Mouse (Mus musculus): Measurements from ENCODE around the gene Pde4c. TPM values are rescaled to one million over a fixed set of nuclear protein-coding genes. Genes with fewer than 3 reads are reported as not detected.

The Pde4c gene
- polyA plus RNA-seq, 1 experiment from 2014 or later: 0.06 TPM

- H3K4me1 ChIP-seq (ENCODE audit: control insufficient read depth, insufficient read depth, low read length): peaks cover 14% of the 10 kb centered on the region
- H3K27ac ChIP-seq (replicated peaks; ENCODE audit: low read depth, low read length): no peak overlapping the region
- H3K36me3 ChIP-seq (replicated peaks; ENCODE audit: control insufficient read depth, insufficient read depth, low read depth, low read length): peaks cover 4% of the 10 kb centered on the region
Measured at GRCm38 (mm10) chr8:70789046-70789445, 65.5 kb downstream of the Pde4c start.

GRCm38 (mm10) chr8:70790846-70791245 is 67.3 kb downstream of the Pde4c start:
- Histone ChIP-seq H3K27me3 (ENCODE audit: control insufficient read depth, insufficient read depth, low read length) (no peaks in the 10 kb centered on the region), H3K4me2 (ENCODE audit: low read depth, low read length) (peak overlapping the region; percentile 16; the same call in 1 of the 2 replicates), H3K27ac (replicated peaks; ENCODE audit: low read depth, low read length) (no peak overlapping the region), H3K9me3 (replicated peaks; ENCODE audit: control insufficient read depth, low read length) (no peaks in the 10 kb centered on the region), H3K4me3 (ENCODE audit: low read depth, low read length) (0 out of 2 replicates have a peak overlapping the region, but pooled peaks have one; percentile 9), H3K36me3 (replicated peaks; ENCODE audit: control insufficient read depth, insufficient read depth, low read depth, low read length) (peaks cover 4% of the 10 kb centered on the region; the same call in 1 of the 2 replicates), H3K9ac (replicated peaks; ENCODE audit: low read length) (peak overlapping the region; percentile 2; the same call in 1 of the 2 replicates), H3K4me1 (ENCODE audit: control insufficient read depth, insufficient read depth, low read length) (peaks cover 14% of the 10 kb centered on the region)
- no peak for DNase-seq (ENCODE audit: low spot score)
- ATAC-seq (replicated peaks; ENCODE audit: insufficient number of reproducible peaks, low FRiP score, low TSS enrichment, low read depth): no peak
- WGBS: 73% methylated on average over 8 of the region's 8 CpGs

More at GRCm38 (mm10) chr8:70789046-70789445, 65.5 kb downstream of the Pde4c start:
- no peak overlapping the region; the same call in 1 of the 2 replicates for H3K9ac ChIP-seq (replicated peaks; ENCODE audit: low read length)
- DNase-seq (ENCODE audit: low spot score) (no peak), ATAC-seq (replicated peaks; ENCODE audit: insufficient number of reproducible peaks, low FRiP score, low TSS enrichment, low read depth) (no peak)
- H3K4me3 ChIP-seq (ENCODE audit: low read depth, low read length): no peak overlapping the region
- H3K4me2 ChIP-seq (ENCODE audit: low read depth, low read length): no peak overlapping the region
- no peaks in the 10 kb centered on the region for H3K9me3 ChIP-seq (replicated peaks; ENCODE audit: control insufficient read depth, low read length)
- 75% methylated on average over 10 of the region's 10 CpGs for WGBS
- no peaks in the 10 kb centered on the region for H3K27me3 ChIP-seq (ENCODE audit: control insufficient read depth, insufficient read depth, low read length)

- peak overlapping the region; percentile 16 for H3K4me2 ChIP-seq (ENCODE audit: low read depth, low read length)
- ATAC-seq (replicated peaks; ENCODE audit: insufficient number of reproducible peaks, low FRiP score, low TSS enrichment, low read depth) (no peak), DNase-seq (ENCODE audit: low spot score) (no peak)
- H3K4me3 ChIP-seq (ENCODE audit: low read depth, low read length): no peak overlapping the region
- 78% methylated on average over 7 of the region's 7 CpGs for WGBS
- H3K27me3 ChIP-seq (ENCODE audit: control insufficient read depth, insufficient read depth, low read length): no peaks in the 10 kb centered on the region
- no peak overlapping the region for H3K27ac ChIP-seq (replicated peaks; ENCODE audit: low read depth, low read length)
- peaks cover 14% of the 10 kb centered on the region for H3K4me1 ChIP-seq (ENCODE audit: control insufficient read depth, insufficient read depth, low read length)
- 0 out of 2 replicates have a peak, but pooled peaks cover 2% of the 10 kb centered on the region for H3K36me3 ChIP-seq (replicated peaks; ENCODE audit: control insufficient read depth, insufficient read depth, low read depth, low read length)
- H3K9me3 ChIP-seq (replicated peaks; ENCODE audit: control insufficient read depth, low read length): no peaks in the 10 kb centered on the region
- H3K9ac ChIP-seq (replicated peaks; ENCODE audit: low read length): no peak overlapping the region; the same call in 1 of the 2 replicates
Measured at GRCm38 (mm10) chr8:70791294-70791701, 67.8 kb downstream of the Pde4c start.

GRCm38 (mm10) chr8:70791975-70792691 is 68.6 kb downstream of the Pde4c start:
- WGBS: 6% methylated on average over 58 of the region's 58 CpGs
- ATAC-seq (replicated peaks; ENCODE audit: insufficient number of reproducible peaks, low FRiP score, low TSS enrichment, low read depth): peak; percentile 82
- peak; percentile 98 for DNase-seq (ENCODE audit: low spot score)
- H3K4me1 ChIP-seq (ENCODE audit: control insufficient read depth, insufficient read depth, low read length): peaks cover 19% of the 10 kb centered on the region
- peak overlapping the region; percentile 68 for H3K4me3 ChIP-seq (ENCODE audit: low read depth, low read length)
- H3K4me2 ChIP-seq (ENCODE audit: low read depth, low read length): peak overlapping the region; percentile 91
- no peaks in the 10 kb centered on the region for H3K27me3 ChIP-seq (ENCODE audit: control insufficient read depth, insufficient read depth, low read length)
- peak overlapping the region; percentile 80 for H3K27ac ChIP-seq (replicated peaks; ENCODE audit: low read depth, low read length)
- H3K9me3 ChIP-seq (replicated peaks; ENCODE audit: control insufficient read depth, low read length): no peaks in the 10 kb centered on the region
- H3K36me3 ChIP-seq (replicated peaks; ENCODE audit: control insufficient read depth, insufficient read depth, low read depth, low read length): no peaks in the 10 kb centered on the region
- peak overlapping the region; percentile 76 for H3K9ac ChIP-seq (replicated peaks; ENCODE audit: low read length)

- H3K4me2 ChIP-seq (ENCODE audit: low read depth, low read length): peak overlapping the region; percentile 91
- WGBS: under 1% methylated on average over 20 of the region's 20 CpGs
- no peaks in the 10 kb centered on the region for H3K27me3 ChIP-seq (ENCODE audit: control insufficient read depth, insufficient read depth, low read length)
- H3K9me3 ChIP-seq (replicated peaks; ENCODE audit: control insufficient read depth, low read length): no peaks in the 10 kb centered on the region
- ATAC-seq (replicated peaks; ENCODE audit: insufficient number of reproducible peaks, low FRiP score, low TSS enrichment, low read depth) (peak; percentile 50), DNase-seq (ENCODE audit: low spot score) (no peak)
- H3K9ac ChIP-seq (replicated peaks; ENCODE audit: low read length): peak overlapping the region; percentile 46
- peaks cover 19% of the 10 kb centered on the region for H3K4me1 ChIP-seq (ENCODE audit: control insufficient read depth, insufficient read depth, low read length)
- peak overlapping the region; percentile 80 for H3K27ac ChIP-seq (replicated peaks; ENCODE audit: low read depth, low read length)
- H3K36me3 ChIP-seq (replicated peaks; ENCODE audit: control insufficient read depth, insufficient read depth, low read depth, low read length): no peaks in the 10 kb centered on the region
- H3K4me3 ChIP-seq (ENCODE audit: low read depth, low read length): peak overlapping the region; percentile 68
Measured at GRCm38 (mm10) chr8:70792700-70793099, 69.2 kb downstream of the Pde4c start.

- no peaks in the 10 kb centered on the region for H3K9me3 ChIP-seq (replicated peaks; ENCODE audit: control insufficient read depth, low read length)
- ATAC-seq (replicated peaks; ENCODE audit: insufficient number of reproducible peaks, low FRiP score, low TSS enrichment, low read depth) (no peak), DNase-seq (ENCODE audit: low spot score) (no peak)
- H3K4me3 ChIP-seq (ENCODE audit: low read depth, low read length): no peak overlapping the region
- H3K4me2 ChIP-seq (ENCODE audit: low read depth, low read length): no peak overlapping the region
- no peak overlapping the region for H3K9ac ChIP-seq (replicated peaks; ENCODE audit: low read length)
- H3K27ac ChIP-seq (replicated peaks; ENCODE audit: low read depth, low read length): no peak overlapping the region
- H3K27me3 ChIP-seq (ENCODE audit: control insufficient read depth, insufficient read depth, low read length): peaks cover 14% of the 10 kb centered on the region
- no peaks in the 10 kb centered on the region for H3K36me3 ChIP-seq (replicated peaks; ENCODE audit: control insufficient read depth, insufficient read depth, low read depth, low read length)
- H3K4me1 ChIP-seq (ENCODE audit: control insufficient read depth, insufficient read depth, low read length): peaks cover 15% of the 10 kb centered on the region
- WGBS: 86% methylated on average over 2 of the region's 2 CpGs
Measured at GRCm38 (mm10) chr8:70794215-70794614, 70.7 kb downstream of the Pde4c start.

- Histone ChIP-seq H3K9me3 (replicated peaks; ENCODE audit: control insufficient read depth, low read length) (no peaks in the 10 kb centered on the region), H3K4me1 (ENCODE audit: control insufficient read depth, insufficient read depth, low read length) (peaks cover 15% of the 10 kb centered on the region), H3K4me3 (ENCODE audit: low read depth, low read length) (no peak overlapping the region), H3K4me2 (ENCODE audit: low read depth, low read length) (no peak overlapping the region), H3K27me3 (ENCODE audit: control insufficient read depth, insufficient read depth, low read length) (peaks cover 23% of the 10 kb centered on the region), H3K9ac (replicated peaks; ENCODE audit: low read length) (no peak overlapping the region), H3K27ac (replicated peaks; ENCODE audit: low read depth, low read length) (no peak overlapping the region), H3K36me3 (replicated peaks; ENCODE audit: control insufficient read depth, insufficient read depth, low read depth, low read length) (no peaks in the 10 kb centered on the region)
- ATAC-seq (replicated peaks; ENCODE audit: insufficient number of reproducible peaks, low FRiP score, low TSS enrichment, low read depth) (no peak), DNase-seq (ENCODE audit: low spot score) (no peak)
- WGBS: 84% methylated on average over 2 of the region's 2 CpGs
Measured at GRCm38 (mm10) chr8:70795370-70795769, 71.8 kb downstream of the Pde4c start.

- DNase-seq (ENCODE audit: low spot score) (no peak), ATAC-seq (replicated peaks; ENCODE audit: insufficient number of reproducible peaks, low FRiP score, low TSS enrichment, low read depth) (no peak; the same call in 1 of the 2 replicates)
- H3K4me3 ChIP-seq (ENCODE audit: low read depth, low read length): peak overlapping the region; percentile 52
- H3K27me3 ChIP-seq (ENCODE audit: control insufficient read depth, insufficient read depth, low read length): peaks cover 28% of the 10 kb centered on the region
- no peaks in the 10 kb centered on the region for H3K9me3 ChIP-seq (replicated peaks; ENCODE audit: control insufficient read depth, low read length)
- H3K9ac ChIP-seq (replicated peaks; ENCODE audit: low read length): peak overlapping the region; percentile 61
- 2% methylated on average over 54 of the region's 54 CpGs for WGBS
- H3K27ac ChIP-seq (replicated peaks; ENCODE audit: low read depth, low read length): 0 out of 2 replicates have a peak overlapping the region, but pooled peaks have one; percentile 28
- peak overlapping the region; percentile 87 for H3K4me2 ChIP-seq (ENCODE audit: low read depth, low read length)
- peaks cover 15% of the 10 kb centered on the region for H3K4me1 ChIP-seq (ENCODE audit: control insufficient read depth, insufficient read depth, low read length)
- H3K36me3 ChIP-seq (replicated peaks; ENCODE audit: control insufficient read depth, insufficient read depth, low read depth, low read length): no peaks in the 10 kb centered on the region
Measured at GRCm38 (mm10) chr8:70796403-70797080, 73.0 kb downstream of the Pde4c start.
